Mouse (Mus musculus) heart, embryonic 15.5 days (tissue): ENCODE results near the gene Limk1. TPM values are rescaled to one million over a fixed set of nuclear protein-coding genes. Genes with fewer than 3 reads are reported as not detected.
A peak's percentile ranks its signal among the peaks of the same experiment; 100 is the strongest.

Source experiments
- ATAC-seq: fragments of 200-750 bp; cut with Nextera tagmentation; replicated peaks from 2 replicates; pipeline ENCODE4 v1.8.0; 2017; ENCODE audit warnings: low read depth, moderate TSS enrichment; ENCODE audit not compliant: insufficient number of reproducible peaks, insufficient read depth, low FRiP score
- H3K27ac ChIP-seq: fragments of 300-500 bp; sonication (generic); 2 replicates; pipeline ENCODE4 v1.5.1; 2015; ENCODE audit warnings: mild to moderate bottlenecking, inconsistent platforms
- H3K27me3 ChIP-seq: fragments of 300-500 bp; sonication (generic); 2 replicates; pipeline ENCODE4 v1.6.1; 2015; ENCODE audit warnings: inconsistent platforms
- H3K36me3 ChIP-seq: fragments of 300-500 bp; sonication (generic); 2 replicates; pipeline ENCODE4 v1.6.1; 2015; ENCODE audit warnings: mild to moderate bottlenecking, inconsistent platforms
- H3K4me1 ChIP-seq: fragments of 300-500 bp; sonication (generic); replicated peaks from 2 replicates; pipeline ENCODE4 v1.6.1; 2015; ENCODE audit warnings: inconsistent platforms
- H3K4me2 ChIP-seq: fragments of 300-500 bp; sonication (generic); 2 replicates; pipeline ENCODE4 v1.6.1; 2015; ENCODE audit warnings: inconsistent platforms, mild to moderate bottlenecking, moderate library complexity
- H3K4me3 ChIP-seq: fragments of 300-500 bp; sonication (generic); 2 replicates; pipeline ENCODE4 v1.5.1; 2015; ENCODE audit warnings: mild to moderate bottlenecking, inconsistent platforms
- H3K9ac ChIP-seq: fragments of 300-500 bp; sonication (generic); 2 replicates; pipeline ENCODE4 v1.6.1; 2015; ENCODE audit warnings: mild to moderate bottlenecking, inconsistent platforms
- H3K9me3 ChIP-seq: fragments of 300-500 bp; sonication (generic); replicated peaks from 2 replicates; pipeline ENCODE4 v1.6.1; 2016; ENCODE audit warnings: inconsistent platforms
- WGBS: fragments of 180-500 bp; shearing (Covaris S2); methylation state at CpG from one replicate; pipeline ENCODE4 v1.1.7; 2015; ENCODE audit warnings: mixed read lengths; 5-methylcytosine and 5-hydroxymethylcytosine counted together
- polyA plus RNA-seq: library from polyadenylated mRNA; unstranded; fragments of >200 nt; fragmentation: Nextera tagmentation; extraction: Ambion mirVana; gene quantifications from 2 replicates; pipeline ENCODE4 v1.2.1, GENCODE M21; 2015

The Limk1 gene
- polyA plus RNA-seq, 1 experiment from 2014 or later: 3.3 TPM

GRCm38 (mm10) chr5:134678031-134678430 lies 10.4 kb downstream of the Limk1 start:
- H3K9ac ChIP-seq: no peak overlapping the region; the same call in 1 of the 2 replicates
- peaks cover 50% of the 10 kb centered on the region for H3K4me1 ChIP-seq
- WGBS: 76% methylated on average over 3 of the region's 3 CpGs

GRCm38 (mm10) chr5:134677491-134677890 lies 10.9 kb downstream of the Limk1 start:
- Histone ChIP-seq H3K9me3 (no peaks in the 10 kb centered on the region), H3K27me3 (no peaks in the 10 kb centered on the region), H3K4me1 (peaks cover 50% of the 10 kb centered on the region), H3K9ac (no peak overlapping the region; the same call in 1 of the 2 replicates), H3K36me3 (no peaks in the 10 kb centered on the region), H3K4me3 (peak overlapping the region; percentile 26), H3K4me2 (peak overlapping the region; percentile 79), H3K27ac (peak overlapping the region; percentile 85)
- 83% methylated on average over 5 of the region's 5 CpGs for WGBS
- ATAC-seq: no peak

More at GRCm38 (mm10) chr5:134678031-134678430, 10.4 kb downstream of the Limk1 start:
- no peaks in the 10 kb centered on the region for H3K36me3 ChIP-seq
- no peak for ATAC-seq
- H3K4me2 ChIP-seq: peak overlapping the region; percentile 79
- H3K27me3 ChIP-seq: no peaks in the 10 kb centered on the region
- peak overlapping the region; percentile 26 for H3K4me3 ChIP-seq
- H3K9me3 ChIP-seq: no peaks in the 10 kb centered on the region
- H3K27ac ChIP-seq: peak overlapping the region; percentile 85; the same call in 1 of the 2 replicates

GRCm38 (mm10) chr5:134675956-134676759 lies 12.2 kb downstream of the Limk1 start:
- Histone ChIP-seq H3K4me1 (peaks cover 50% of the 10 kb centered on the region), H3K36me3 (no peaks in the 10 kb centered on the region), H3K27ac (peak overlapping the region; percentile 85), H3K4me3 (peak overlapping the region; percentile 51), H3K4me2 (peak overlapping the region; percentile 79), H3K9ac (peak overlapping the region; percentile 61), H3K9me3 (no peaks in the 10 kb centered on the region), H3K27me3 (no peaks in the 10 kb centered on the region)
- 3% methylated on average over 14 of the region's 14 CpGs for WGBS
- peak; percentile 83 for ATAC-seq

- WGBS: 58% methylated on average over 5 of the region's 5 CpGs
- no peak overlapping the region for H3K4me2 ChIP-seq
- H3K27ac ChIP-seq: peak overlapping the region; percentile 85
- peaks cover 3% of the 10 kb centered on the region; the same call in 1 of the 2 replicates for H3K36me3 ChIP-seq
- peaks cover 40% of the 10 kb centered on the region for H3K4me1 ChIP-seq
- ATAC-seq: no peak
- H3K4me3 ChIP-seq: no peak overlapping the region
- H3K27me3 ChIP-seq: no peaks in the 10 kb centered on the region
- H3K9me3 ChIP-seq: no peaks in the 10 kb centered on the region
- H3K9ac ChIP-seq: peak overlapping the region; percentile 61; the same call in 1 of the 2 replicates
Measured at GRCm38 (mm10) chr5:134674977-134675376, 13.4 kb downstream of the Limk1 start.

- Histone ChIP-seq H3K4me2 (no peak overlapping the region), H3K4me3 (no peak overlapping the region), H3K9me3 (no peaks in the 10 kb centered on the region), H3K36me3 (peaks cover 15% of the 10 kb centered on the region; the same call in 1 of the 2 replicates), H3K4me1 (peaks cover 29% of the 10 kb centered on the region), H3K9ac (no peak overlapping the region), H3K27me3 (no peaks in the 10 kb centered on the region), H3K27ac (no peak overlapping the region)
- ATAC-seq: no peak
- WGBS: 91% methylated on average over 6 of the region's 6 CpGs
Measured at GRCm38 (mm10) chr5:134672611-134673010, 15.8 kb downstream of the Limk1 start.

- no peaks in the 10 kb centered on the region for H3K27me3 ChIP-seq
- ATAC-seq: no peak
- no peak overlapping the region for H3K9ac ChIP-seq
- H3K9me3 ChIP-seq: no peaks in the 10 kb centered on the region
- H3K36me3 ChIP-seq: peaks cover 15% of the 10 kb centered on the region
- peaks cover 28% of the 10 kb centered on the region for H3K4me1 ChIP-seq
- no peak overlapping the region for H3K4me2 ChIP-seq
- no peak overlapping the region for H3K4me3 ChIP-seq
- H3K27ac ChIP-seq: no peak overlapping the region
- 89% methylated on average over 1 of the region's 1 CpGs for WGBS
Measured at GRCm38 (mm10) chr5:134672198-134672516, 16.2 kb downstream of the Limk1 start.

GRCm38 (mm10) chr5:134671335-134672197 lies 16.8 kb downstream of the Limk1 start:
- no peak for ATAC-seq
- H3K36me3 ChIP-seq: peaks cover 15% of the 10 kb centered on the region
- 75% methylated on average over 17 of the region's 17 CpGs for WGBS
- H3K4me3 ChIP-seq: no peak overlapping the region
- no peaks in the 10 kb centered on the region for H3K9me3 ChIP-seq
- no peak overlapping the region for H3K9ac ChIP-seq
- H3K27me3 ChIP-seq: no peaks in the 10 kb centered on the region
- H3K27ac ChIP-seq: no peak overlapping the region
- H3K4me2 ChIP-seq: no peak overlapping the region
- H3K4me1 ChIP-seq: peaks cover 23% of the 10 kb centered on the region

GRCm38 (mm10) chr5:134669001-134669708 lies 19.2 kb downstream of the Limk1 start:
- 74% methylated on average over 20 of the region's 20 CpGs for WGBS
- no peak overlapping the region for H3K4me2 ChIP-seq
- ATAC-seq: no peak
- H3K27ac ChIP-seq: no peak overlapping the region
- no peaks in the 10 kb centered on the region for H3K9me3 ChIP-seq
- no peak overlapping the region for H3K9ac ChIP-seq
- no peak overlapping the region for H3K4me3 ChIP-seq
- no peaks in the 10 kb centered on the region for H3K4me1 ChIP-seq
- peaks cover 20% of the 10 kb centered on the region for H3K36me3 ChIP-seq
- no peaks in the 10 kb centered on the region for H3K27me3 ChIP-seq

GRCm38 (mm10) chr5:134668495-134668894 lies 19.9 kb downstream of the Limk1 start:
- H3K4me3 ChIP-seq: no peak overlapping the region
- H3K4me2 ChIP-seq: no peak overlapping the region
- ATAC-seq: 0 out of 2 replicates have a peak, but pooled peaks have one; percentile 34
- H3K4me1 ChIP-seq: no peaks in the 10 kb centered on the region
- no peak overlapping the region for H3K27ac ChIP-seq
- peaks cover 20% of the 10 kb centered on the region for H3K36me3 ChIP-seq
- H3K27me3 ChIP-seq: no peaks in the 10 kb centered on the region
- 46% methylated on average over 8 of the region's 8 CpGs for WGBS
- H3K9me3 ChIP-seq: no peaks in the 10 kb centered on the region
- no peak overlapping the region for H3K9ac ChIP-seq

GRCm38 (mm10) chr5:134656708-134657107 lies 31.7 kb downstream of the Limk1 start:
- H3K4me3 ChIP-seq: no peak overlapping the region
- no peak overlapping the region for H3K27ac ChIP-seq
- no peak overlapping the region for H3K4me2 ChIP-seq
- 81% methylated on average over 4 of the region's 4 CpGs for WGBS
- no peaks in the 10 kb centered on the region for H3K27me3 ChIP-seq
- no peak overlapping the region for H3K9ac ChIP-seq
- peaks cover 7% of the 10 kb centered on the region for H3K36me3 ChIP-seq
- H3K9me3 ChIP-seq: no peaks in the 10 kb centered on the region
- no peak for ATAC-seq
- peaks cover 7% of the 10 kb centered on the region for H3K4me1 ChIP-seq

GRCm38 (mm10) chr5:134652015-134652414 lies 36.4 kb downstream of the Limk1 start:
- ATAC-seq: no peak
- Histone ChIP-seq H3K27ac (no peak overlapping the region; the same call in 1 of the 2 replicates), H3K9me3 (no peaks in the 10 kb centered on the region), H3K4me2 (no peak overlapping the region), H3K36me3 (no peaks in the 10 kb centered on the region; the same call in 1 of the 2 replicates), H3K4me3 (no peak overlapping the region), H3K9ac (no peak overlapping the region), H3K4me1 (peaks cover 7% of the 10 kb centered on the region), H3K27me3 (no peaks in the 10 kb centered on the region)
- WGBS: 35% methylated on average over 7 of the region's 7 CpGs
